Mouse (Mus musculus) gastrocnemius, adult 18-20 months (tissue): Measurements from ENCODE around the gene Plk3. TPM values are rescaled to one million over a fixed set of nuclear protein-coding genes. Genes with fewer than 3 reads are reported as not detected.

Experiments
- microRNA-seq: library from miRNA; unstranded; fragments of <30 nt; microRNA quantifications from one replicate; pipeline ENCODE4 v1.2.0, GENCODE M21; 2021
- total RNA-seq, 2 experiments: library from RNA; stranded (reverse); gene quantifications; 2 replicates each; pipeline ENCODE4 v1.2.3; 2021

Gene Plk3
- total RNA-seq, 2 experiments from 2014 or later: 0.25 to 1.7 TPM

Small RNAs within 50 kb of the gene (microRNA-seq; reads per million reads assigned to microRNA genes)
- gene Gm22398: not detected

Other genes with a start within 250 kb of the Plk3 start
- gene Urod, start 139.6 kb downstream of the Plk3 start, total RNA-seq: 10 to 100 TPM; 56.7 to 58.3 TPM
- gene Hectd3, start 138.6 kb downstream of the Plk3 start, total RNA-seq: 10 to 100 TPM; 13.7 to 15.3 TPM
- gene Eif2b3, start 114.6 kb downstream of the Plk3 start, total RNA-seq: 10 to 100 TPM; 19.9 to 21.1 TPM
- under 1 TPM; 0.21 to 0.52 TPM for gene Ptch2, start 37.9 kb downstream of the Plk3 start, total RNA-seq
- 1 to 10 TPM; 1.5 to 2.3 TPM for gene Btbd19, start 8.2 kb downstream of the Plk3 start, total RNA-seq
- gene Tctex1d4, start 7.2 kb downstream of the Plk3 start, total RNA-seq: not detected
- gene Rps8, start 22.3 kb upstream of the Plk3 start, total RNA-seq: 100 to 1,000 TPM; 498 to 543 TPM
- not detected for gene Kif2c, start 48.7 kb upstream of the Plk3 start, total RNA-seq
- gene Tmem53, start 118.0 kb upstream of the Plk3 start, total RNA-seq: 1 to 10 TPM; 4.5 to 6.9 TPM
- not detected for gene Armh1, start 118.2 kb upstream of the Plk3 start, total RNA-seq